Mouse (Mus musculus): ENCODE measurements around the gene Gpr135. TPM values are rescaled to one million over a fixed set of nuclear protein-coding genes. Genes with fewer than 3 reads are reported as not detected.
A peak's percentile ranks its signal among the peaks of the same experiment; 100 is the strongest.

Gpr135 gene
- polyA plus RNA-seq (2012; ENCODE audit: insufficient read depth, low replicate concordance): not detected in 2 replicates

GRCm38 (mm10) chr12:72070327-72071269, at the start of gene Gpr135:
TSS of gene Gpr135 (minus strand) at chr12:72071125.
- H3K4me1 ChIP-seq: peaks cover 20% of the 10 kb centered on the region
- TF ChIP-seq GATA1 (IDR thresholded peaks at IDR 0.05; ENCODE audit: borderline replicate concordance, low read length) (no peak), FLI1 (IDR thresholded peaks at IDR 0.05; ENCODE audit: low read length) (no peak)
- peaks cover 65% of the 10 kb centered on the region for H3K27me3 ChIP-seq (replicated peaks)
- no peaks in the 10 kb centered on the region for H3K36me3 ChIP-seq (replicated peaks; ENCODE audit: low read length)
- H3K9me3 ChIP-seq: peaks cover 23% of the 10 kb centered on the region
- peak within 1 kb of the TSS; percentile 94 for H3K4me3 ChIP-seq (replicated peaks)

GRCm38 (mm10) chr12:72115686-72116345, 44.9 kb upstream of the Gpr135 start:
- H3K4me3 ChIP-seq (replicated peaks): no peak overlapping the region
- H3K27me3 ChIP-seq (replicated peaks): peaks cover 11% of the 10 kb centered on the region
- TF ChIP-seq FLI1 (IDR thresholded peaks at IDR 0.05; ENCODE audit: low read length) (no peak), GATA1 (IDR thresholded peaks at IDR 0.05; ENCODE audit: borderline replicate concordance, low read length) (no peak)
- peaks cover 4% of the 10 kb centered on the region; the same call in 1 of the 2 replicates for H3K9me3 ChIP-seq
- H3K36me3 ChIP-seq (replicated peaks; ENCODE audit: low read length): no peaks in the 10 kb centered on the region
- H3K4me1 ChIP-seq: peaks cover 4% of the 10 kb centered on the region; the same call in 1 of the 2 replicates

- Histone ChIP-seq H3K4me1 (peaks cover 4% of the 10 kb centered on the region; the same call in 1 of the 2 replicates), H3K27me3 (replicated peaks) (peaks cover 11% of the 10 kb centered on the region), H3K4me3 (replicated peaks) (no peak overlapping the region), H3K9me3 (no peaks in the 10 kb centered on the region), H3K36me3 (replicated peaks; ENCODE audit: low read length) (no peaks in the 10 kb centered on the region)
- TF ChIP-seq GATA1 (IDR thresholded peaks at IDR 0.05; ENCODE audit: borderline replicate concordance, low read length) (no peak), FLI1 (IDR thresholded peaks at IDR 0.05; ENCODE audit: low read length) (no peak)
Observed at GRCm38 (mm10) chr12:72115126-72115525, 44.2 kb upstream of the Gpr135 start.

GRCm38 (mm10) chr12:72104525-72105281, 33.8 kb upstream of the Gpr135 start:
- peak overlapping the region; percentile 31 for H3K4me3 ChIP-seq (replicated peaks)
- no peak for TF ChIP-seq FLI1 (IDR thresholded peaks at IDR 0.05; ENCODE audit: low read length)
- no peak for TF ChIP-seq GATA1 (IDR thresholded peaks at IDR 0.05; ENCODE audit: borderline replicate concordance, low read length)
- no peaks in the 10 kb centered on the region for H3K9me3 ChIP-seq

GRCm38 (mm10) chr12:72104027-72104426, 33.1 kb upstream of the Gpr135 start:
- peaks cover 16% of the 10 kb centered on the region for H3K4me1 ChIP-seq
- H3K36me3 ChIP-seq (replicated peaks; ENCODE audit: low read length): peaks cover 26% of the 10 kb centered on the region
- TF ChIP-seq FLI1 (IDR thresholded peaks at IDR 0.05; ENCODE audit: low read length) (no peak), GATA1 (IDR thresholded peaks at IDR 0.05; ENCODE audit: borderline replicate concordance, low read length) (no peak)
- H3K9me3 ChIP-seq: no peaks in the 10 kb centered on the region
- H3K27me3 ChIP-seq (replicated peaks): peaks cover 9% of the 10 kb centered on the region
- H3K4me3 ChIP-seq (replicated peaks): no peak overlapping the region

More at GRCm38 (mm10) chr12:72104525-72105281, 33.8 kb upstream of the Gpr135 start:
- H3K27me3 ChIP-seq (replicated peaks): peaks cover 10% of the 10 kb centered on the region
- H3K4me1 ChIP-seq: peaks cover 16% of the 10 kb centered on the region
- H3K36me3 ChIP-seq (replicated peaks; ENCODE audit: low read length): peaks cover 19% of the 10 kb centered on the region

DNA sequence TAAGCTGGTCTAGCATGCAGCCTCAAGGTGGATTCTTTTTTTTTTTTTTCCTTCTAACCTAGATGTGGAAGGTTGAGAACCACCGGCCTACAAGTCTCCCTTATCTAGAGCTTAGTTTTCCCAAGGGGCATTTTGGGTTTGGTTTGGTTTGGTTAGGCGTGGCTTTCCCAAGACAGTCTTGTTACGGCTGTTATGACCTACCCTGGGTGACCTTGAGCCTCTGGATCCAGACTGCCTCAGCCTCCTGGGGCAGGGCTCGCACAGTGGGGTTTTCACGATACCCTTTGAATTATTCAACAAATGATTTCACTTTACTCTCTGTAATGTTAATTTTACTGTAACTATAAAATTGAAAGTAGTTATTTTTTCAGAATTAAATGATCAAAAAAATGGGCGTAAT, 31.9 kb upstream of the Gpr135 start:
- peaks cover 16% of the 10 kb centered on the region for H3K4me1 ChIP-seq
- no peak for TF ChIP-seq GATA1 (IDR thresholded peaks at IDR 0.05; ENCODE audit: borderline replicate concordance, low read length)
- TF ChIP-seq FLI1 (IDR thresholded peaks at IDR 0.05; ENCODE audit: low read length): no peak

GRCm38 (mm10) chr12:72096966-72097365, 26.0 kb upstream of the Gpr135 start:
- peaks cover 90% of the 10 kb centered on the region for H3K36me3 ChIP-seq (replicated peaks; ENCODE audit: low read length)
- no peak for TF ChIP-seq FLI1 (IDR thresholded peaks at IDR 0.05; ENCODE audit: low read length)
- TF ChIP-seq GATA1 (IDR thresholded peaks at IDR 0.05; ENCODE audit: borderline replicate concordance, low read length): no peak
- 0 out of 2 replicates have a peak, but pooled peaks cover 3% of the 10 kb centered on the region for H3K9me3 ChIP-seq
- 0 out of 2 replicates have a peak, but pooled peaks cover 4% of the 10 kb centered on the region for H3K4me1 ChIP-seq
- H3K27me3 ChIP-seq (replicated peaks): no peaks in the 10 kb centered on the region
- no peak overlapping the region for H3K4me3 ChIP-seq (replicated peaks)

More for the DNA sequence above, 31.9 kb upstream of the Gpr135 start:
- Histone ChIP-seq H3K4me3 (replicated peaks) (no peak overlapping the region), H3K9me3 (no peaks in the 10 kb centered on the region), H3K36me3 (replicated peaks; ENCODE audit: low read length) (peaks cover 33% of the 10 kb centered on the region), H3K27me3 (replicated peaks) (peaks cover 7% of the 10 kb centered on the region)

- H3K9me3 ChIP-seq: 0 out of 2 replicates have a peak, but pooled peaks cover 3% of the 10 kb centered on the region
- H3K36me3 ChIP-seq (replicated peaks; ENCODE audit: low read length): peaks cover 49% of the 10 kb centered on the region
- peaks cover 21% of the 10 kb centered on the region for H3K4me1 ChIP-seq
- H3K27me3 ChIP-seq (replicated peaks): peaks cover 1% of the 10 kb centered on the region
- TF ChIP-seq FLI1 (IDR thresholded peaks at IDR 0.05; ENCODE audit: low read length): no peak
- no peak for TF ChIP-seq GATA1 (IDR thresholded peaks at IDR 0.05; ENCODE audit: borderline replicate concordance, low read length)
- no peak overlapping the region for H3K4me3 ChIP-seq (replicated peaks)
Observed at GRCm38 (mm10) chr12:72089802-72090201, 18.9 kb upstream of the Gpr135 start.
